Mouse (Mus musculus): ENCODE measurements around the gene Asz1.

Asz1 gene

DNA sequence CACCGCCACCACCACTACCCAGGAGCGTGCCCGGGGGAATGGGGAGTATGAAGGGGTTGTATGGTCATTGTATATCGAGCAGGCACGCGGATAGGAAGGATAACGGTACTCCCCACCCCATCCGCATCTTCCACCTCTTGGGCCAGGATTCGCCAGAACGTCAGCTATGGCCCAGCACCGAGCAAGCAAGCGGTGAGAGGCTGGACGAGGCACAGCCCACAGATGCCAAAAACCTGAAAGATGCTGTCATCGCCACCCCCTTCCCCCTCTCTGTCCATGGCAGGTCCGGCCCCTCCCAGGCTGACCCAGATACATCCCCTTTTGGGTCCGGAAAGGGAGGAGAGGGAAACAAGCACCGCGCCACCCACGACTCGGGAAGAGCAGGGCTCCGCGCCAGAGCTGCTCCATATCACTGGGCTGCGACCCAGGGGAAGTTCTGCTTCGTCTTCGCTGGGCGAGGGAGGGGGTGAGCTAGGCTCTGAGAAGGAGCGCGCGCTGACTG, 77.3 kb downstream of the Asz1 start:
- peak; percentile 85; the same call in 1 of the 2 replicates for TF ChIP-seq GATA4 (IDR thresholded peaks at IDR 0.05; ENCODE audit: insufficient replicate concordance, low read length)

DNA sequence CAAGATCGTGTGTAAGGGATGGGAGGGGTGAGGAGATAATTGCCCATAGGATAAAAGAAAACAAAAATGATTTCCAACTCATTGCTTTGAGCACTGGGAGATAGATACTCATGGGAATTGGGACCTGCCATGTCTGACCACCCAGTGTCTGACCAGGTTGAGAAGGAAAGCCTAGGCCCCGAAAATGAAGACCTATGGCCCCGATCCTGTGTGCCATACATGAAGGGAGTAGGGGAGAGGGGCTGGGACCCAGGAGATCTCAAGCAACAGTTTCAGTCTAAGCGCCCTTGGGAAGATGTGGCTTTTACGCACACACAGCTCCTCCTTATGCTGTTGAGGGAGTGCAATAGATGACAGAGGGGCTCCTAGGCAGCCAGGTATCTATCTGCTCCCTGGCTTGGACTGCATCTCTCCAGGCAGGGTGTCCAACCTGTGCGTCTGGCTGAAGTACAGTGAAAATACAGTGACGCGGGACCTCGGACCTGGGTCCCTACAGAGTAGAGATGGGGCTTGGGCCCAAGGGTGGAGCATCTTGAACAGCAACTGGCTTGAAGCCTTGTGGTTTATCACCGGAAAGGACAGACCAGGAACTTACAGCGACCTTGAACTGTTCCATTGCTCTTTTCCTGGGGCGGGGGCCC, 77.9 kb downstream of the Asz1 start:
- no peak for TF ChIP-seq GATA4 (IDR thresholded peaks at IDR 0.05; ENCODE audit: insufficient replicate concordance, low read length)

DNA sequence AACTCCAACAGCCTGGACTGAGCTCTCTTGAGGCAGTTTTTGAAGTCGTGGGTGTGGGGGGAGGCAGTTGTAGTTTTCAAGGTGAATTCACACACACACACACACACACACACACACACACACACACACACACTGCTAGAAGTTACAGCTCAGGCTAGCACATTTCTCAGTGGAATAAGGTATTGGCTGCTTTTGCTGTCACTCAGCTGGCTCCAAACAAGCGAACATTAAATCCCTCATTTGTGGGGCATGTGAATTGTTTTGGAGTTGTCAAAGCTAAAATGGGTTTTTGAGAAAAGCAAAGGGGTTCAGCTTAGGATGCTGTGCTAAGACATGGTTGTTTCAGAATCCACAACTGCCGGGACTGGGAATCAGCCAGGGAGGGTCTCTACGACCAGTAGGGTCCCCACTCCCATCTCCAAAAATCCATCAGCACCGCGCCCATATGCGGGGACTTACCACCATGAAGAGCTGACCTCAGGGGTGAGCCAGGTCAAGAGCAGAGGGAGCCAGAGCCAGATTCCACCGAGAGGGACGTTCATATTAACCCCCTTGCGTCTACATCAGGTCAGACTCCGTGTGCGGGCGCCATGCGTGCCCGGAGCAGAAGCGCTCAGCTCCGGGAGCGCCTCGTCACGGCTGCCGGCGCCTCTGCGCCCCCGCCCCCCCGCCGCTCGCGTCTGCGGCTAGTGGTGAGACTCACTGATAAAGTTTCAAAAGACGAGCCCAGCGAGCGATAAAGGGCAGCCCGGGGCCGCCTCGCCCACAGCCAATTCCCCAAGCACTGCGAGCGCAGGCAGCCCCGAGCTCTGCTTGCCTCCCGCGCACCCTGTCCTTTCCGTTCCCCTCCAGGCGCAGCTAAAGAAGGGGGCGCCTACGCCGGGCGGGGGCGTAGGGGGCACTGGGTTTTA, 78.9 kb downstream of the Asz1 start, which contains the start of gene Wnt2:
Wnt2 (minus strand) TSS at position 840 of the 911 bp plus-strand sequence.
- peak; percentile 87; the same call in 1 of the 2 replicates for TF ChIP-seq GATA4 (IDR thresholded peaks at IDR 0.05; ENCODE audit: insufficient replicate concordance, low read length)

DNA sequence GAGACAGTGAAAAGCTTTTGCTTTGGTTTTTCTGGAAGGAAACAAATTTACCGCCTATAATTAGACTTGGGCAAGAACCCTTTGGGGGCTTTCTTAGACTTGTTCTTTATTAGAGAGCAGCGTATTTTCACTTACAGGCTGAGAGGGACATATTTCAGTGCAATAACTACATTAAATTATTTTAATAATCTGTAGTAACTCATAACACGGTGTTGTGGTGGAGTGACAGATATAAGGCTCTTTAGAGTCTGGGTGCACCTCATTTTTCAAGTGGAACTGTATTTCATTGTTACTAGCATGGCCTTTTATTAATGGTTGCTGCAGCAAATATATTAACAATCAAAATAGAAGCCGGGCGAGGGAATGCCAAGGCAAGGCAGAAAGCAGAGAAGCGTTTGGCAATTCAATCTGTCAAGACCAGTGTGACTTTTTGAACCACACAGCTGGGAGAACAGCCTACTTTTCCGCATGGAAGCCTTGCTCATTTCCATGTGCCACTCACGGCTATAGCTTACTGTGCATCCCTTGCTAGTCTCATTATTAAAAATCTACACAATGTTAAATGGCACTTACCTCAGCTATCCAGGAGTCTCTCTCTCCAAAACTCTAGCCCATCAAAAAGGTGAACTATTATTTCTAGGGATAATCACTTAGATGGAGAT, 84.6 kb downstream of the Asz1 start:
- no peak for TF ChIP-seq GATA4 (IDR thresholded peaks at IDR 0.05; ENCODE audit: insufficient replicate concordance, low read length)

DNA sequence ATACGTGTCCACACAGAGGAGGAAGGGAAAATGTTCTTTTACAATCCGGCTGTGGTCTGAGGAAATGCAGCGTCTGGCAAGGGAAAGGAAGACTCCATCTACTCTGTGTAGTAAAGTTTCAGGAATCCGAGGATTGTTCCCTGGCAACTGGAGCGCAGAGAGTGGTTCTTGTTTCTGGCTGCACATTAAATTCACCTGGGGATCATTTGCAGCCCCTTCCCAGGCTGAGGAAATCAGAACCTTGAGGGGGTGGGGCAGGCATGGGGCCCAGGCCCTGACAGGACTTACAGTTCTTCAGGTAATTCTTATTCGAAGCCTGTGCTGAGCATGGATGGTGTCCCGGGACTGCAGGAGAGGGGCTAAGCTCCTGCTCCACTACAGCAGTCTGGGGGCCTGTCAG, 95.5 kb downstream of the Asz1 start:
- TF ChIP-seq GATA4 (IDR thresholded peaks at IDR 0.05; ENCODE audit: insufficient replicate concordance, low read length): no peak

DNA sequence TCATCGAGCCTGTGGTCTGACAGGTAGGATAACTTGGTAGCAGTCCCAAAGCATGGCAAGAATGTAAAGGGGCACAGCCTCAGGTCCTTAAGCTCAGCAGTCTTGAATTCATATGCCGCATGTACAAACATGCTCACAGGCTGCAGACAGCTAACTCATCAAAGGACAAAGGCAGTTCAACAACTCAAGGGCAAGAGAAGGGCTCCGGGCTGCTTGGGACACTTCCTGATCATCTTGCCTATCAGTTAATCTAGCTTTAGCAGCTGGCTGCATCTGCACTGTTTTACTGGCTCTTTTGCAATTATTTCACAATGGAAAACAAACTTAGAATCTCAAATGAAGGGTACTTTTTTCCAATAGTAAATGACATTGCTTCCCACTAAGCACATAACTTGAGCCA, 101.5 kb downstream of the Asz1 start:
- no peak for TF ChIP-seq GATA4 (IDR thresholded peaks at IDR 0.05; ENCODE audit: insufficient replicate concordance, low read length)

DNA sequence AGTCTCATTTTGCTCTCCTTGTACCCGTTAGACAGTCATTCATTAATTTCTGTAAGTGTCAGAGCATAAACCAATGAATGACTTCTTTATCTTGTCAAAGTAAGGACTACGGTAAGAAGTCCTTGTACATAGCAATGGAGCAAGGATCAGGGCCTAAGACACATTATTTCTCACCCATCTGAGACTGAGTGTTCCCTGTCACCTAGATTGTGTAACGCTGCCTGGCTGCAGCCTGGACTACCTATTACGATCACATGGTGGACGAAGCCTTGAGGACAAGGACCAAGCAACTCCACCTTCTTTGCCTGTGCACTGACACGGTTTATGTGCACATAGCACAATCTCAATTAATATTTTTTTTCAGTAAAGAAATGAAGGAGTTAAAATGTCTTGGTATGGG, 106.8 kb downstream of the Asz1 start:
- no peak for TF ChIP-seq GATA4 (IDR thresholded peaks at IDR 0.05; ENCODE audit: insufficient replicate concordance, low read length)
